Mouse (Mus musculus) urinary bladder, postnatal 4 days (tissue): ENCODE data around the gene Josd2.

ENCODE experiments used
- DNase-seq, 2 experiments: peaks; one replicate each; pipeline ENCODE4 v3.0.0; 2021 to 2022; ENCODE audit warnings: low spot score in 2 of 2

Josd2 gene

GRCm38 (mm10) chr7:44446070-44446855 is 21.5 kb upstream of the Josd2 start:
- no peak for DNase-seq

- no peak for DNase-seq
Observed at GRCm38 (mm10) chr7:44453256-44453655, 14.5 kb upstream of the Josd2 start.

- DNase-seq: no peak
Observed at GRCm38 (mm10) chr7:44456302-44456701, 11.5 kb upstream of the Josd2 start.

GRCm38 (mm10) chr7:44460067-44460466 is 7.7 kb upstream of the Josd2 start:
- DNase-seq: no peak

GRCm38 (mm10) chr7:44460767-44461502 is 6.8 kb upstream of the Josd2 start:
- no peak for DNase-seq

GRCm38 (mm10) chr7:44461503-44462217 is 6.1 kb upstream of the Josd2 start:
- DNase-seq: no peak

- DNase-seq: no peak
Observed at GRCm38 (mm10) chr7:44462218-44463055, 5.3 kb upstream of the Josd2 start.

GRCm38 (mm10) chr7:44463056-44463425 is 4.7 kb upstream of the Josd2 start:
- no peak for DNase-seq

GRCm38 (mm10) chr7:44463556-44464225 is 4.1 kb upstream of the Josd2 start:
- DNase-seq: no peak

- DNase-seq: no peak
Observed at GRCm38 (mm10) chr7:44464511-44464910, 3.3 kb upstream of the Josd2 start.

GRCm38 (mm10) chr7:44465111-44465510 is 2.7 kb upstream of the Josd2 start, which contains the start of gene Aspdh:
Gene Aspdh, plus strand, starts transcription at chr7:44465391.
- no peak for DNase-seq

GRCm38 (mm10) chr7:44466006-44466887 is 1.5 kb upstream of the Josd2 start:
- DNase-seq: no peak

GRCm38 (mm10) chr7:44466888-44467311 is 880 bp upstream of the Josd2 start:
- no peak for DNase-seq

GRCm38 (mm10) chr7:44468644-44469285 is 985 bp downstream of the Josd2 start:
- DNase-seq: no peak

GRCm38 (mm10) chr7:44469677-44470675 is 2.2 kb downstream of the Josd2 start:
- DNase-seq: peak in 1 of 2 experiments; percentile 55

GRCm38 (mm10) chr7:44470696-44471612 is 3.2 kb downstream of the Josd2 start:
- no peak for DNase-seq
